Mouse (Mus musculus): ENCODE measurements around the gene Ttc5.
"Not testable (repeated sequence)": the region's sequence is repeated elsewhere in the genome, so short reads cannot be mapped to it uniquely, and the experiment has no call there.

The Ttc5 gene

DNA sequence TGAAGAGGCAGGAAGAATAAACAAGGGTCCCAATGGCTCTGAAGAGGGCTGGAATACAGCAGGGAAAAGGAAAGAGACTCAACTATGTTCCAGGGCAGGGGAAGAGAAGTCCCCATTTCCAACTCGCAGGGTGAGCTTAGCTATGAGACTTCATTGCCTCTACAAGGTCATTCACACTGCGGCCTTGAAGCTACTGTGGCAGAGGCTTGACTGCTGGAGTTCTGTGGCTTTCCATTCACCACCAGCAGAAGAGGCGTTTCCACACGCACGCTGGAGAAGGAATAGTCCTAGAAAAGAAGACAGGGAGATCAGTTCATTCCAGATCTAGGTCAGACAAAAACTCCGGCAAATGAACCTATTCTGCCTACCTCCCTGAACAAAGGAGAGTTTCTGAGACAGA lies 19.6 kb downstream of the Ttc5 start:
- DNase-seq (ENCODE audit: low spot score), result no peak

DNA sequence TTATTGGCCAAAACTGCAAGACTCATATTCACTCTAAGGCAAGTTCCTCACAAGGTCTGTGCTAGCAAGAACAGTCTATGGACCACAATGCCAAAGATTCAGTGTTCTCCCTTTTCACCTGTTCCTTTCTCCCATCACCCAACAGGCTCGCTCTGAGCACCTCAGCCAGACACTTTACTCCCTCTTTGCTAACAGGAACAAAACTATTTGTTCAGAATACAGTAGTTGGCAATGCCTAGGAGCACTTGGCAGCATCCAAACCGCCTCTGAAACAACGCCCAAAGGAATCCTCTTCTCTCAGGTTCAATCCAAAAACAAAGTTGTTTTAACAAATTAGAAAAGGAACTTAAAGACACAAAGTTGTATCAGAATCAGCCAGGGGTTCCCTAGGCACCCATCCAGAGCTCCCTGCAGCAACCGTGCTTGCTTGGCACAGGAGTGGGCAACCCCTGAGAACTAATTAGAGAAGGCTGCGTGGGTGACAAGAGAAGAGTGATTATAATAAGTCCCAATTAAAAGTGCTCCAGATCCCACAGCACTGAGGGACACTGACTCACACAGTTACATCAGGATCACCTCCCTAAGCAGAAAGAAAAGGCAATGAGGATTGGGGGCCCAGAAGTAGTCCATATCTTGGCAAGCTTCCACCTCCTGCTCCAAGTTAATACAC lies 26.8 kb downstream of the Ttc5 start:
- no peak for DNase-seq (ENCODE audit: low spot score)

DNA sequence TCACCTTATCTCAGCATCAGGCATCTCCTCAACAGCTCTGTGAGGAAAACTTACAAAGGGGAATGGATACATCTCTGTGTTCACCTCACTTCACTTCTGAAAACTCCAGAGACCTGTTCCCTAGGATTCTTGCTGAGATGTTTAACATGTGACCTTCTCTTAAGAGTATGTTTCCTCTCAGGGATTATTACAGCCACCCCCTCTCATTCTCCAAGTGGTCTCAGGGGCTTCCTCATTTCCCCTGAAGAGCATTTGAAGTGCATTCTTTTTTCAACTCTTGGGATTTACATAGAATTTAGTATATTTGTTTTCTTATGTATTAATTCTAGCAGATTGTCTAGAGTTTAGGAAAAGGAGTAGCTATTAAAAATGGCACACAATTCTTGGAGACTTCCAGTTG lies 40.3 kb downstream of the Ttc5 start, which contains the start of gene Olfr749:
TSS of gene Olfr749 (minus strand) at position 101 of the 400 bp plus-strand sequence.
- no peak for DNase-seq (ENCODE audit: low spot score)

DNA sequence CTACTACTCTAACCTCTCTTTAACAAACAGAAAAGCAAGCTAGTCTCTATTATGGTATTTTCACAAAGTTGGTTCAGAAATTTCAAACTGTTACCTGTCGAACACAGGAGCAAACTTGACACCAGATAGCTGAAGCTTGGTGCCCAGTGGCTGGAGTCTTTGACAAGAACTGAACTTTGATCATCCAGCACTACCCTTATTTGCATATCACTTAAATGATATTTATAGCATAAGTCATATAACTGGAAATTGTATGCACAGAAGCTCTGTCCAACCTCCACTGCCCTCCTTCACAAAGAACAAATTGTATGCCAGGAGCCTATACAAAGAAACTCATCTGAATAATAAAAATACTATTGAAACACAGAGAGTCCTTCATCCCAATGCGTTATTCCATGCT lies 43.7 kb downstream of the Ttc5 start:
- DNase-seq (ENCODE audit: low spot score), result no peak

DNA sequence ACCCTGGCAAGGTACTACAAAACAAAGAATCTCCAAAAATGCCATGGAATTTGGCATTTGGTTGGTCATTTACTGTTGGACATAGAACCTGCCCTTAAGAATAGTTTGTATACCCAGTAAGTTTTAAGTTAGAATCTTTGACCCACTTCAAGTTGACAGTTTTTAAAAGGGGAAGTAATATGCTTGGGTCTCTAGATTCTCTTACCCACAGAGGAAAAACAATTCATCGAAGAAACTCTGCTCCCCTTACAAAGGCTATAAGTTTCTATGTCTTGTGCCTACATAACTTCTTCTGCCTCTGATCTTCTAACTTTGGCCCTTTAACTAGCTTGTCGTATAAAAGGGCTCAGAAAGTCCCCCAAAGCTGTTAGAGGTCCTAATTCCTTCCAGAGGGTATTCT lies 45.0 kb downstream of the Ttc5 start:
- DNase-seq (ENCODE audit: low spot score), result no peak

DNA sequence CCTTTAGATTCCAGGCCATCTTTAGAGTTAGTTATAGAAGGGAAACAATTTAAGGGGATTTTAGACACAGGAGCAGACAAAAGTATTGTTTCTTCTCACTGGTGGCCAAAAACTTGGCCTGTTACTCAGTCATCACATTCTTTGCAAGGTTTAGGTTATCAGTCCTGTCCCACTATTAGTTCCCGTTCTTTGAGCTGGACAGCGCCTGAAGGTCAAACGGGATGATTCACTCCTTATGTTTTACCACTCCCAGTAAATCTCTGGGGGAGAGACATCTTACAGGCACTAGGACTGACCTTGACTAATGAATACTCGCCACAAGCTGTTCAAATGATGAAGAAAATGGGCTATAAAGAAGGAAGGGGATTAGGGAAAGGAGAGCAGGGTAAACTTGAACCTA lies 62.9 kb downstream of the Ttc5 start:
- not testable (repeated sequence) for DNase-seq (ENCODE audit: low spot score)

DNA sequence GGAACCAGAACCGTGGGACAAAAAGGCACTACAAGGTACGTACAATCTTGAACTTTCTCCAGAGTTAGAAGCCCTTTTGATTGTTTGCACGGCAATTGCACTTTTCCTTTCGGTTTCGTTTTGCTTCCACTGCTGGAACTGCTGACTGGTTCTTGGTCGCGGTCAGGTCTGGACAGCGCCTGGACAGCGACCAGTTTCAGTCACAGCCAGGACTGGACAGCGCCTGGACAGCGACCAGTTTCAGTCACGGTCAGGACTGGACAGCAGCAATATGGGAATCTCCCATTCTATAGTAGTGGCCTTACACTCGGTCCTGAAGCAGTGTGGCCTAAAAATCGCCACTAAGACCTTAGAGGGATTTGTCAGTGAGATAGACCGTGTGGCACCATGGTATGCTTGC lies 65.4 kb downstream of the Ttc5 start:
- DNase-seq (ENCODE audit: low spot score), result not testable (repeated sequence)

Measured in testis, postnatal 14 days (tissue).